Mouse (Mus musculus) liver, embryonic 14.5 days (tissue): ENCODE data around the gene Rbfox1.

ENCODE experiments used
- CTCF ChIP-seq: IDR thresholded peaks from 2 replicates; pipeline ENCODE4 v1.5.1; 2016; ENCODE audit warnings: antibody characterized with exemption, low read depth, control low read depth
- EP300 ChIP-seq: IDR thresholded peaks from 2 replicates; pipeline ENCODE4 v1.6.1; 2016; ENCODE audit warnings: antibody characterized with exemption, low read depth

DNA sequence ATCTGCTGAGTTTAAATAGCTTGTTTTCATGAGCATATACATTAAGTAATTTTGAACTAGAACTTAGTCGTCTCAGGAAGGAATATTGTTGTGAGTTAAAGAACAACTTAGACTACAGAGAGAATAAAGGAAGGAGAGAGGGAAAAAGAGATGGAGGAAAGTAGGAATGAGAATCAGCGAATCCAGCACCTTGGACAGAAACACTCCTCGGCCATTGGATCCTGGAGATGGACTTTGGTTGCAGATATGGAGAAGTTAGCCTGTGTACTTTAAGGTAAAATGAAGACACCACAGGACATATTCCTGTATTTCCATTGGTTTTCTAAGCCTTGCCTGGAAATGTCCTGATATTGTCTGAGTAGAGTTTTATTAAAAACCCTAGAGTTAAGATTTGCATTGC lies 1045.6 kb downstream of the Rbfox1 start:
- TF ChIP-seq CTCF (no peak), EP300 (no peak)
